Mouse (Mus musculus): ENCODE data around the gene Speer4f1. TPM values are rescaled to one million over a fixed set of nuclear protein-coding genes. Genes with fewer than 3 reads are reported as not detected.
A peak's percentile ranks its signal among the peaks of the same experiment; 100 is the strongest.

The Speer4f1 gene
- polyA plus RNA-seq, 1 experiment from 2014 or later: 0.11 TPM

DNA sequence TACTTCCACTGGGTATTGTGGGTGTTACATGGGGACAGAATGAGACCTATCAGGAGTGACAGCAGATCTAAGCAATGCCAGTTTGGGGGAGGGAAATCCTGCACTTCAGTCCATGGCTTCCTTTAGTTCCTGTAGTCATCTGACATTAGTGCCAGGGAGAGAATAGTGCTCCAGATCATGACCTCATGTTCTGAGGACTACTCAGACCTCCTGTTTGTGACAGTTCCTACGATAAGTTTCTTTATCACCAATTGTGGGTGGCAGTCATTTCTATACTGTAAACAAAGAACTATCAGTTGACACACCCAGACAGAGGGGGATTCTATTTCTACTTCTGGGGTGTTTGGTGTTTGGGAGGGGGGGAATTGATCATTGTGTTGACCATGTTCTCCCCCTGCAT lies 578 bp downstream of the Speer4f1 start:
- ATAC-seq (ENCODE audit: low FRiP score): no peak

DNA sequence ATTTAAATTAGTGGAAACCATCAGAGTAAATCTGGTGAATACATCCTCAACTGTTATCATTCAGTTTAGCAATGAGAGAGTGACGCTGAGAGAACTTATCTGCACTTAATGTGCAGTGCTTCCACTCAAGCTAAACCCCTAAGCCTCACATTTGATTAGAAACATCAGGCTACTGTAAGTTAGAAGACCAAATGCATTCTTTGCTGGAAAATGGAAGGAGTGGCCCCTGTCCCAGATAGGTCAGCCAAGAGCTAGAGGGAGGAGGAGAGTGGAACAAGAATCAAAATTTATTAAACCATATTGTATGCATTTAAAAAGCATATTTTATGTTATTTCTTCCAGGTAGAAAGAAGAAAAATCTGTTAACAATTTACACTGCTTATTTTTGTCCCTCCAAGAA lies 14.0 kb downstream of the Speer4f1 start:
- Histone ChIP-seq H3K27ac (ENCODE audit: low read depth, low read length) (no peak overlapping the region), H3K4me2 (no peak overlapping the region), H3K9me3 (ENCODE audit: control insufficient read depth, low read length) (no peaks in the 10 kb centered on the region), H3K27me3 (ENCODE audit: control insufficient read depth, insufficient read depth, low read length) (no peaks in the 10 kb centered on the region), H3K9ac (ENCODE audit: low read length) (no peak overlapping the region), H3K4me3 (ENCODE audit: low read depth, low read length) (no peak overlapping the region), H3K4me1 (ENCODE audit: control insufficient read depth, insufficient read depth, low read length) (no peaks in the 10 kb centered on the region), H3K36me3 (ENCODE audit: control insufficient read depth, insufficient read depth, low read length) (no peaks in the 10 kb centered on the region)
- no peak for ATAC-seq (ENCODE audit: low FRiP score)
- 73% methylated on average over 1 of the region's 1 CpGs for WGBS
- no peak for DNase-seq (ENCODE audit: low spot score, missing footprints)

More for the DNA sequence above, 578 bp downstream of the Speer4f1 start:
- Histone ChIP-seq H3K9ac (ENCODE audit: low read length) (no peak overlapping the region), H3K9me3 (ENCODE audit: control insufficient read depth, low read length) (no peaks in the 10 kb centered on the region), H3K36me3 (ENCODE audit: control insufficient read depth, insufficient read depth, low read length) (no peaks in the 10 kb centered on the region), H3K4me2 (no peak overlapping the region), H3K4me3 (ENCODE audit: low read depth, low read length) (no peak overlapping the region), H3K27ac (ENCODE audit: low read depth, low read length) (no peak overlapping the region), H3K27me3 (ENCODE audit: control insufficient read depth, insufficient read depth, low read length) (no peaks in the 10 kb centered on the region), H3K4me1 (ENCODE audit: control insufficient read depth, insufficient read depth, low read length) (no peaks in the 10 kb centered on the region)
- 83% methylated on average over 1 of the region's 1 CpGs for whole genome bisulfite sequencing
- no peak for DNase-seq (ENCODE audit: low spot score, missing footprints)

DNA sequence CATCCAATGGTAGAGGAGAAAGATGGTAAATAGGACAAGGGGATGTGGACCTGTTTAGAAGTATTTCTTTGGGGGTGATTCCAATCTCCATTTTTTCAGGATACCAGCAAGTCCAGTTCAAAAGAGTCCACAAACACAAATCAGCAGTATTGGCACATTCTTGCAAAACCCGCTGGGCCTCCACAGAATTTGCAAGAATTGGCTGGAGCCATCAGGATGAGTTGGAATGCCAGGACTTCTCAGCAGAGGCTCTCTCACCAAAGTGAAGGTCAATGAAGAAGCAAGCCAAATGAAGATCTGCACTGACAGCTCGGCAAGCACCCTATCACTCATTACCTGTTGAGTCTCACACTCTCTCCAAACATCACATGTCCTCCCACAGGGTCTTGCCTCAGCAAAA lies 19.7 kb downstream of the Speer4f1 start:
- Histone ChIP-seq H3K4me1 (ENCODE audit: control insufficient read depth, insufficient read depth, low read length) (no peaks in the 10 kb centered on the region), H3K9ac (ENCODE audit: low read length) (no peak overlapping the region), H3K36me3 (ENCODE audit: control insufficient read depth, insufficient read depth, low read length) (no peaks in the 10 kb centered on the region), H3K9me3 (ENCODE audit: control insufficient read depth, low read length) (no peaks in the 10 kb centered on the region), H3K4me3 (ENCODE audit: low read depth, low read length) (no peak overlapping the region), H3K27ac (ENCODE audit: low read depth, low read length) (no peak overlapping the region), H3K4me2 (no peak overlapping the region), H3K27me3 (ENCODE audit: control insufficient read depth, insufficient read depth, low read length) (no peaks in the 10 kb centered on the region)
- DNase-seq (ENCODE audit: low spot score, missing footprints): no peak
- 85% methylated on average over 2 of the region's 2 CpGs for WGBS
- no peak for ATAC-seq (ENCODE audit: low FRiP score)

DNA sequence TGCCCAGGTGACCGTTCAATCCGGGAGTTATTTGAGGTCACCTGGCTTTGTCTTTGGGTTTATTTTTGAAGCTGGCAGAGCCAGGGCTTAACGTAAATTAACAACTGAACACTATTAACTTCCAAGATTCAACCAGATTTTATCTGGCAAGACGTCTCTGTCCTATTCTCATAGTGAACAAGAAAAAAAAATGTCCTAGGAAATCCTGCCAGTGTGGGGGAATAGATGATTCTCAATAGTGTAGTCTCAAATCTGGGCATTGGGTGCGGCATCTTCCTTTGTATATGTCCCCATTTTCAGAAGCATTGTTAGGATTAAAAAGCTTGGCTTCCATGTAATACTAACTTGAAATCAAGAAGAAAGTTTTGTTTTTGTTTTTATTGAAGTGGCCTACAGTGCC lies 20.8 kb downstream of the Speer4f1 start:
- ATAC-seq (ENCODE audit: low FRiP score): no peak
- Histone ChIP-seq H3K36me3 (ENCODE audit: control insufficient read depth, insufficient read depth, low read length) (no peaks in the 10 kb centered on the region), H3K27me3 (ENCODE audit: control insufficient read depth, insufficient read depth, low read length) (no peaks in the 10 kb centered on the region), H3K9me3 (ENCODE audit: control insufficient read depth, low read length) (no peaks in the 10 kb centered on the region), H3K4me1 (ENCODE audit: control insufficient read depth, insufficient read depth, low read length) (no peaks in the 10 kb centered on the region), H3K9ac (ENCODE audit: low read length) (no peak overlapping the region), H3K4me2 (no peak overlapping the region), H3K27ac (ENCODE audit: low read depth, low read length) (no peak overlapping the region), H3K4me3 (ENCODE audit: low read depth, low read length) (no peak overlapping the region)
- DNase-seq (ENCODE audit: low spot score, missing footprints): no peak
- 87% methylated on average over 5 of the region's 5 CpGs for WGBS

DNA sequence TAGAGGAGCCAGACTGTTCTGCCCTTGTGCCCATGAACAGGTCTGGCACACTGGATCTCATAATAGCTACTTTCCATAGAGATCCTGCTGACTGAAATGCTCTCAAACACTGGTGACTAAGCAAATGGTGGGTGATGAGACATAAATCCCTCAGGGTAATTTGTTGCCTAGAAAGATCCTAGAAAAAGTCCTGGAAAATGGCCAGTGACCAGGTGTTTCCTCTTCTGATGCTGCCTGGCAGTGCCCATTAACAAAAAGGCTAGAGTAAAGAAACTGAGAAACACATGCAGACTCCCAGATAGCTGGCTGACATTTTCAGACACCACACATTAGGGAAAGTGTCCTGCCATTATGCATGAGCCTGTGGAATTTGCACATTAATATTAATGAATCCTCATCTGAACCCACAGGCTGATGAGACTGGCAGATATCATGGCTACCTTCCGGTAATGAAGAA lies 24.0 kb downstream of the Speer4f1 start:
- Histone ChIP-seq H3K4me3 (ENCODE audit: low read depth, low read length) (no peak overlapping the region), H3K27ac (ENCODE audit: low read depth, low read length) (no peak overlapping the region), H3K4me2 (no peak overlapping the region), H3K9me3 (ENCODE audit: control insufficient read depth, low read length) (no peaks in the 10 kb centered on the region), H3K36me3 (ENCODE audit: control insufficient read depth, insufficient read depth, low read length) (no peaks in the 10 kb centered on the region), H3K9ac (ENCODE audit: low read length) (no peak overlapping the region), H3K4me1 (ENCODE audit: control insufficient read depth, insufficient read depth, low read length) (no peaks in the 10 kb centered on the region), H3K27me3 (ENCODE audit: control insufficient read depth, insufficient read depth, low read length) (no peaks in the 10 kb centered on the region)
- ATAC-seq (ENCODE audit: low FRiP score) (no peak), DNase-seq (ENCODE audit: low spot score, missing footprints) (no peak)
- WGBS: 76% methylated on average over 1 of the region's 1 CpGs

DNA sequence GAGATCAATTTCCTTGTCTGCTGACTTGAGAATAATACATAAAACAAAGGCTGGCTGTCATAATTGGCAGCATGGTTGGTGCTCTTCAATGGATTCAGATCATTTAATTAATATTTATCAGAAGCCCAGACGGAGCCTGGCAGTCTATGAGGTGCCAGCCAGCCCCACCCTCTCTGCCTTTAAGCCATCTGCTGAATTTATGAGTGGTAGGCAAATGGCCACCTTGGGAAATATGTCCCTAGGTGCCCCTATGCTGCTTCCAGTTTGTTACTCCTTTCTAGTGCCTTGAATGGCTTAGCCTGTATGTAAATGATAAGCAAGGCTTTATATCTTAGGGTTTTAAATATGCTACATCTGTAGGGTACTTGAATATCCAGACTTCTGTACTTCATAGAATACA lies 25.0 kb downstream of the Speer4f1 start:
- H3K27me3 ChIP-seq (ENCODE audit: control insufficient read depth, insufficient read depth, low read length): no peaks in the 10 kb centered on the region
- WGBS: 66% methylated on average over 1 of the region's 1 CpGs
- H3K36me3 ChIP-seq (ENCODE audit: control insufficient read depth, insufficient read depth, low read length): no peaks in the 10 kb centered on the region
- no peak overlapping the region for H3K4me3 ChIP-seq (ENCODE audit: low read depth, low read length)
- H3K4me2 ChIP-seq: no peak overlapping the region
- no peak for DNase-seq (ENCODE audit: low spot score, missing footprints)
- no peaks in the 10 kb centered on the region for H3K9me3 ChIP-seq (ENCODE audit: control insufficient read depth, low read length)
- no peak overlapping the region for H3K27ac ChIP-seq (ENCODE audit: low read depth, low read length)
- ATAC-seq (ENCODE audit: low FRiP score): no peak
- no peak overlapping the region for H3K9ac ChIP-seq (ENCODE audit: low read length)
- H3K4me1 ChIP-seq (ENCODE audit: control insufficient read depth, insufficient read depth, low read length): no peaks in the 10 kb centered on the region

DNA sequence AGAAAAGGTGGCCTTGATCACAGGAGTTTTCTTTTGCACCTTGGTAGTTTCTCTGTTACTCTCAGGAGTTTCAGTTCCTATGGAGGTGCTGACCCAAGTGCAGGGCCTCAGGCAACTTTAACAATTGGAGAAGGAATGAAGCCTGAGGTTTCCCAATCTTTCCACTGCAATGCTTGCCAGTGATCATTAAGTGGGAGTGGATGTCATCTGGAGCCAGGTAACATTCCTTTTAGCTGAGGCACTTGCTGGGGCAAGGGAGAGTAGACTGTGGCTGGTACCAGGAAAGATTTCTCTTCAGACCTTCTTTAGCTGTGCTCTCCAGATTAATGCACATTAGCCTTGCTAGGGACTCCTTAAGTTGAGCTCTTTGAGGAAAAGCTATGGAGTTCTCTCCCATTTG lies 29.6 kb downstream of the Speer4f1 start:
- no peak overlapping the region for H3K4me2 ChIP-seq

DNA sequence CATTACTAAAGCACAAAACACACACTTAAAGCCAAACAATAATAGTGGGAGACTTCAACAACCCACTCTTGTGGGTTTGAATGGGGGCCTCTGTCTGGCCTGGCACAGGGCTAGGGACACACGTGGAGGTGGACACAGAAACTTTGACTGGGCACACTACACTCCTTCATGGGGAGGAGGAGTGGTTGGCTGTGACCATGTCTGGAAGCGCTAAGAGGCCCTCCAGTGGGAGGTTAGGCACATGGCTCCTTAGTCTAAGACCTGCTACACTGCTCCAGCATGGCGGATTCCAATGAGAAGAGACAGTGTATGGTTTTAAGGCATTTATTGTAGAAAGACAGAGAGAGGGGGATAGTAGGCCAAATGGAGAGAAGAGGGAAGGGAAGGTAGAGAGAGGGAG lies 32.1 kb downstream of the Speer4f1 start:
- ATAC-seq (ENCODE audit: low FRiP score) (no peak), DNase-seq (ENCODE audit: low spot score, missing footprints) (peak; percentile 67)
- Histone ChIP-seq H3K27ac (ENCODE audit: low read depth, low read length) (no peak overlapping the region), H3K36me3 (ENCODE audit: control insufficient read depth, insufficient read depth, low read length) (no peaks in the 10 kb centered on the region), H3K4me3 (ENCODE audit: low read depth, low read length) (no peak overlapping the region), H3K27me3 (ENCODE audit: control insufficient read depth, insufficient read depth, low read length) (no peaks in the 10 kb centered on the region), H3K4me2 (no peak overlapping the region), H3K4me1 (ENCODE audit: control insufficient read depth, insufficient read depth, low read length) (no peaks in the 10 kb centered on the region), H3K9me3 (ENCODE audit: control insufficient read depth, low read length) (no peaks in the 10 kb centered on the region), H3K9ac (ENCODE audit: low read length) (no peak overlapping the region)
- WGBS: 77% methylated on average over 3 of the region's 3 CpGs

More for the DNA sequence above, 29.6 kb downstream of the Speer4f1 start:
- no peaks in the 10 kb centered on the region for H3K9me3 ChIP-seq (ENCODE audit: control insufficient read depth, low read length)
- H3K9ac ChIP-seq (ENCODE audit: low read length): no peak overlapping the region
- DNase-seq (ENCODE audit: low spot score, missing footprints) (peak; percentile 56), ATAC-seq (ENCODE audit: low FRiP score) (no peak)
- no peak overlapping the region for H3K27ac ChIP-seq (ENCODE audit: low read depth, low read length)
- no peaks in the 10 kb centered on the region for H3K27me3 ChIP-seq (ENCODE audit: control insufficient read depth, insufficient read depth, low read length)
- no peaks in the 10 kb centered on the region for H3K4me1 ChIP-seq (ENCODE audit: control insufficient read depth, insufficient read depth, low read length)
- no peaks in the 10 kb centered on the region for H3K36me3 ChIP-seq (ENCODE audit: control insufficient read depth, insufficient read depth, low read length)
- no peak overlapping the region for H3K4me3 ChIP-seq (ENCODE audit: low read depth, low read length)
